Mouse (Mus musculus) urinary bladder, postnatal 36 days (tissue): ENCODE results near the gene Epb41l3.
A peak's percentile ranks its signal among the peaks of the same experiment; 100 is the strongest.

Experiments used
- DNase-seq, 2 experiments: peaks; one replicate each; pipeline ENCODE4 v3.0.0; 2022; ENCODE audit warnings: low spot score in 2 of 2, mixed read lengths in 1 of 2

The Epb41l3 gene

DNA sequence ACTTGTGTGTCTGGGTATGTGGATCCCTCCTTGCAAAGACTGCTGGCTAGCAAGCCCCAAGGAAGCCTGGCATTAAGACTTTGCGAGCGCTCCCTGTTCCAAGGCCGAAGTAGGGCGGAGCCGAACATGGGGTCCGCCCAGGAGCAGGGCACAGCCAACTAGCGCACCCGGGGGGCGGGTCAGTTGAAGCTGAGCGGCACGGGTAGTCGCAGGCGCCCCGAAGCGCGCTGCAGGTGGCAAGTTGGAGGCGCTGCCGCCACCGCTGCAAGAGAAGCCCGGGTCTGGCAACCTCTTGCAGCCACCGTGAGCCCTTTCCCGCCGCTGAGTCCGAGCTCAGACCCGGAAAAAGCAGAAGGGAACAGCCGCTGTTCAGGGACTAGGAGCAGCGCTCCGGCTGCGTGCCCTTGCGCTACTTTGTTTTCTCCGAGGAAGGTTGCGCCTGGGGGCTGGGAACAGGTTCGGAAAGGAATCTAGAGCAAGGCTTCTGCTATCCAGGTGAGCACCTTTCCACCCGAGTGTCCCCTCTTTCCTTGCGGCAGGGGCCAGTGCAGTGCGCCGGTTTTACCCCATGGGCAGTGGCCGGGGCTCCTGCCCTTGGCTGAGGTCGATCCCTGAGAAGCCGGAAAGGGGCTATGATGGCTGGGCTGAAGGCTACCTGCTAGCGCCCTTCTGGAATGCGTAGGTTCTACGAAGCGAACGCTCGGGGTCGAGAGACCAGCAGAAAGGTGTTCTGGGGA lies at the start of gene Epb41l3:
Epb41l3 (plus strand) TSS at position 183 of the 737 bp plus-strand sequence.
- peak; percentile 58 to 73 for DNase-seq

DNA sequence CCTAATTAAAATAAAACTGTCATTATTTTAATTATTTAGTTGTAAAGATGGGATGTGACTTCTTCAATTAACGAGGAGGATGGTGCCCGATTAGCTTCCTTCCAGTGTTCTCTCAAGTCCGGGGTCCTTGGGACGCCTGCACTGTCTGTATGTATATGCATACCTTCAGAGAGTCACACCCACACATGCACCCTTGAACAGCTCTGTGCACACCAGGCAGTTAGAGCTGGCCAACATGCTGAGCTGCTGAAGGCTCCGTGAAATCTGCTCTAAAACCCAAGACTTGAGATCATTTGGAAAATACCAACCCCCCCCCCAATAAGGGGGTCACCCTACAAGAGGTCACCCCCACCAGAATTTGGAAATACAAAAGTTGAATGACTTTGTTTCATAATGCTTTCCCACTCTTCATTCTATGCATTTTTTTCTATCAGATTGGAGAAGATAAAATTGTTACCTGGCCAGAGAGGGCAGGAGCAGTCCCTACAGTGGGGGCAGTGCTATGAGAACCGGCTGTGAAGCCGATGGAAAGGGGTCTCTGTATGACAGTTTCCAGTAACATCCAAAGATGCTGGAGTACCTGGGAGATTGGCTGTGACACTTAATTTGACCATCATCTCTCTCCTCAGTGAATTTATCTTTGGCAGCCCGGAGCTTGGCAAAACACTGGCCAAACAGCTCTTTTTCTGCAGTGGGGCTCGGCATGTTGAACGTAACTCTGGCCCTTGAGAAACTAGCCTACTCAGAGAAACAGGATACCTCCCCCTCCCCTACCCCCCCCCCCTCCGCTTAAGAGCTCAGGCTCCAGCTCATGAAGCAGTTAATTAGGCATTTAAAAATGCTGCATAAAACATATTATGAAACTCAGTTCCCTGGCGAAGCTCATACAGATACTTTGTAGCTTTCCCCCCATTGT lies 36.5 kb upstream of the Epb41l3 start:
- DNase-seq = no peak

DNA sequence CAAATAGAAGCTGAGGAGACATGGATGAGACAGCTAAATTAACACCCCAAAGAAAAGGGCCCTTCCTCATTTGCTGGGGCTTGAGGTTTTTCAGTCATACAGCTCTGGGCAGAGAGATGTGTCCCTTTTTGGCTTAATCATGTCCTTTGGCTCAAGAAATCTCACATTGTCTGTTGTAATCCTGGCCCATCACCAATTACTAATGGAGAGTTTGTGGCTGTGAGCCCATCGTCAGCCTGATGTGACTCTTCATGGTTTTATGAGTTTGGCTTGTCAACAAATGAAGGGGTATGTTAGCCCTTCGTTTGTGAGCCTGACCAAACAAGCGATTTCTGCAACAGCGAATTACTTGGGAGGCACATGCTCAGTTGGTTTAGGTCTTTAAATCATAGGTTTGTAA lies 34.0 kb upstream of the Epb41l3 start:
- DNase-seq = no peak

DNA sequence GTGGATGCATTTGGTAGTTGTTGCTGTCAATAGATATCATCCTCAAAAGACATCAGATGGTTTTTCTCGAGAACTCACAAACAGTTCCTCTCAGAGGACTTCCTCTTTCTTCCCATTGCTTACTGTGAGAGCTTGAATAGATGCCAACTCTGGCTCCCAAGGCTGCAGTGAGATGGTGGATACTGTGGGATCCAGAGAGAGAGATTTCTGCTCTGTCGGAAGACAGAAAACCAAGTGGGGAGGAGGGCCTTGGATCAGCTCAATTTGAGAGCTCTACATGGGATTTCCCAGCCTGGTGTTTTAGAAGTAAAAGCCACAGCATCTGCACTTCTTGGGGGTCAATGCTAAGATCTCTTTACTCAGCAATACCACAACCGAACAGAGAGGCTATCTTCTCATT lies 26.7 kb upstream of the Epb41l3 start:
- DNase-seq = no peak

GRCm38 (mm10) chr17:69054029-69054428 lies 21.5 kb upstream of the Epb41l3 start:
- DNase-seq = no peak

DNA sequence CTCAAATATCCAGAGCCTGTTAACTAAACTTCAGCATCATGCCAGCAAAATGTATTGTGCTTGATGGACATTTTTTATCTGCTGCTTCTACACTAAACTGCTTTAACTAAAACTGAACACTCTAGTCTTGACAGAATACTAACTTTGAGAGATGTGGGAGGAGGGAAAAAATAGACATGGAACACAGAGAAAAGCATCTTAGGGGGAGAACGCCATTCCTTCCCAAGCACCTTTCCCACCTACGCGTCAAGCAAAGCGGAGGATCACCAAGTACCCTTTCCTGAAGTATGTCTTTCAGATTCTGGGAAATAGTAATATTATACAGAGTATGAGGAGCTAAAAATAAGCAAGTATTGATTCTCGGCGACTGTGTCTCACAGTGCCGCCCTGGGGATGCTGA lies 15.7 kb upstream of the Epb41l3 start:
- DNase-seq = no peak

- no peak for DNase-seq
These were observed 15.1 kb upstream of the Epb41l3 start for GRCm38 (mm10) chr17:69060388-69060787.

DNA sequence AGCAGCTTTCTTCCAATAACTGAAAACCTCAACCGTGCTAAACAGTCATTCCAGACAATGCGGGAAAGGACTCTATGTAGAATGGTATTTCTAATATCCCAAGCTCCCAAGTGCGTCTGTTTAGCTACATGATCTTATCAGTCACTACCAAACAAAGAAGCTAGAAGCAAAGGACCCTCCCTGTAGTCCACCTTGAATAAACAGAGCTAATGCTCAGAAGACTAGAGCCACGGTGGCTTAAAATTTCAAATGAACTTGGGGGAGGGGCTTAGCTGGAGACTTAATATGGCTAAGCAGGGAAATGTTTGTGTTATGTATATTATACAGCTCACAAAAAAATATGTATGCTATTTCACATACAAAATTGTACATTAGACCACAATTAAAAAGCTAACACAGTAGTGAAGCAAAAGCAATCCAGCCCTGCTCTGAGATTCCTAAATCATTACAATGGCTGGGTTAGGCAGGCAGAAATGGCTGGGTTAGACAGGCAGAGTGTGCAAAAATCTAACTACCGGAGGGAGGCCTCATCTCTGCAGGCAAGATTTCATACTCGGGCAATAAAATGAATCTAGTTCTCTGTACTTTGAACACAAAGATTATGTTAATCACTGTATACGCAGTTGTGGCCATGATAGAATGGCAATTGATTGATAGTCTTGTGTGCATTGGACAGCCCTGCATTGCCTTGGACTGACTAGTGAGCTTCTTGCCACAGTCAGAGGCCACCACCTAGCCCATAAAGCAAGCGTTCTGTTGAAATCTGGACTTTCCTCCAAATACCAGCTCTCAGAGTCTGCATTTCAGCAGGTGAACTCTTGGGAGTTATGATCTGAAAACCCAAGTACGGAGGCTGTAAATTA lies 13.4 kb upstream of the Epb41l3 start:
- no peak for DNase-seq

- DNase-seq = no peak
These were observed 7.3 kb upstream of the Epb41l3 start for GRCm38 (mm10) chr17:69067937-69068739.

GRCm38 (mm10) chr17:69074095-69074494 lies 1.4 kb upstream of the Epb41l3 start:
- DNase-seq = no peak

DNA sequence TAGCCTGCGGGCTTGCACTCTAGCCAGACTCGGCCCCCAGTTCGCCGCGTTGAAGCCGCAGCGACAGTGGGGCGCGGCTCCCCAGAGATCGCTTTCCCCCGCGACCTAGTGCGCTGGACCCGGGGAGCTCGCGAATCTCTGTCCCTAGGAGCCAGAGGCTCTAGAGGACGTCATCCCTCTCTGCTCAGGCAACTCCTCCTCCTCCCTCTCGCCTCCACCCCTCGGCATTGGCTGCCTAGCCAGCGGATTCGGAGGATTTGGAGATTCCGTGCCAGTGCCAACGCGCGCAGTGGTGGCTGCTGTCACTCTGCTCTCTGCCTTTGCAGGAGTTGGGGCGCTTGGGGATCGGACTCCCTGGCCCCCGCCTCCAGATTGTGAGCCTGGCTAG lies 749 bp downstream of the Epb41l3 start:
- peak in 1 of 2 experiments; percentile 17 for DNase-seq

DNA sequence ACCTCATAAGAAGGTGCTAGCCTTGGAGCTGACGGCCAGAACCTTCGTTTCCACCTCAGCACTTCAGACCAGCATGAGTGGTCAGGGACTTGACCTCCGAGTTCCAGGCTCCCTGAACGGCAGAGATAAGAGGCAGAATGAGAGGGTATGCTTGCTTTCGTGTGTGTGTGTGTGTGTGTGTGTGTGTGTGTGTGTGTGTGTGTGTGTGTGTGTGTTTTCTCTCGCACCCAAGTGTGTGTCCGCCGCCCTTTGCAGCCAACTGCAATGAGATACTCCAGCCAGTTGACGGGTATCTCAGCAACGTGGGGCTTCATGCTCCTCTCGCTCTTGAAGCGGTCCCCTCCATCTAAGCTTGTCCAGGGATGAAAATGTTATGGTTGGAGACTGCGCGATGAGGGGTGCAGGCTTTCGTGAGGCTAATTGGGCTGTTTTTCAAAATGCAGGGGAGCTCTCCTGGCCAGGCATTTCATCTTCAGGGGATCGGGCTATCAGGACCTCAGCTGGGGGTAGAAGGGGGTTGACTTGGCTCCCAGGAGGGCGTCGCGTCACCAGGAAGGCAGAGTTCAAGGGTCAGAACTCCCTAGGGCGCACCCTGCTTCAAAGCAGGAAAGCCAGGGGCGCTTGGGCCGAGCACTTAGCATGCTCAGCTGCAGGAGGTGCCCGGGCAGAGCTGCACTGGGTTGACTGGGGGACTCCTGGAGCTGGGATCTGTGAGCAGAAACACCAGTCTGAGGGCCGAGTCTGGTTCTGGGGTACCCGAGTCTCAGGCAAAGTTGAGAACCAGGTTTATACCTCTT lies 1.5 kb downstream of the Epb41l3 start:
- DNase-seq = no peak

GRCm38 (mm10) chr17:69077544-69077920 lies 2.0 kb downstream of the Epb41l3 start:
- no peak for DNase-seq

GRCm38 (mm10) chr17:69082316-69082715 lies 6.8 kb downstream of the Epb41l3 start:
- DNase-seq = no peak

DNA sequence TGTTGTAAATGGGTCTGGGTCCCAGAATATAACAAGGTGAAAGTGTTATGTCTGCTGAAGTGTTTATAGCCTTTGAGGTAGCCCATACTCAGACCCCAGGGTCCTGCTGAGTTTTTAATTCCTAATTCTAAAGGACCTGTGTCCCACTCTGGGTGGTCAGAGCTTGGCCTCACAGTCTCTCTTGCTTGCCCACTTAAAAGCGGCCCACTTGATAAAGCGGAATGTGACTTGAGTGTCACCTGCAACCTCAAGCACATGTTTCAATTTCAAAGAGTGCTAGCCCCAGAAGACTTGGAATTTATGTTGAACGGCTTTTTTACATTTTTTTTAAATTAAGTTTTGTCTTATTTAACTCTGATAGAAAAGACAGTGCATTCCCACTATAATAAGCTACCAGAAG lies 16.1 kb downstream of the Epb41l3 start:
- no peak for DNase-seq

DNA sequence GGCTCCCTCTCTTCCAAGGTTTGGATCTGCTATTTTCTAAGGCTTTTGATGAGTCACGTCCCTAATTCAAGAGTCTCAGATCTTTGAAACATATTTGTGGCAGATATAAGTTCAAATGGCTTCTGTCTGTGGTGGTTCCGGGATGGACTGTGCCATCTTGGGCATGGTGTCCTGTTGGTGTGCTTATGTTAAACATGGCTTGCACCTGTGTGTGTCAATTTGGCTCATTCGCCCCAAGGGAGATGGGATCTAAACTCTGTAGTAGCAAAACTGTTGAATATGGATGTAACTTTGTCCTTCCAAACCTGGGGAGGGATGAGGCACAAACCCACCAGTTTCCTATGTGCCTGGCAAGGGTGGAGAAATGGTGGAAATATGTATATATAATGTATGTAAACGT lies 21.6 kb downstream of the Epb41l3 start:
- DNase-seq = no peak

GRCm38 (mm10) chr17:69097955-69098354 lies 22.5 kb downstream of the Epb41l3 start:
- DNase-seq = no peak

DNA sequence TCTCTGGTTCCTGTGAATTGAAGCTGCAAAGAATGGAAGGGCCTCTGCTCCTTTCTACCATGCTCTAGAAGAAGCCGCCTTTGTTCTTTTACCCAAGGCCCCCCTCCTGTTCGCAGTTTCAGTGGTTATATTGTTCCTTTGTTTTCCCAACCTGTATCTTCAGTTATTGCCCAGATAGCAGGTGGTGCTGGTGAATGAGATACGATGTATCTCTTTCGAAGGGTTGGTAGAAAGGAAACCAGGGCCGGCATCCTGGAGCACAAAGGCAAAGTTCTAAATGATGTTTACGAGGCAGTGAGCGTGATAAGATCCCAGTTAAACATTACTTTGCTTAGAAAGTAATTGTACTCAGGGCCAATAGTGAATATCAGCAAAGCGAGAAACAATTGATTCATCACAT lies 27.8 kb downstream of the Epb41l3 start:
- DNase-seq = no peak

- DNase-seq = no peak
These were observed 29.7 kb downstream of the Epb41l3 start for GRCm38 (mm10) chr17:69105035-69105798.
